Mouse (Mus musculus) testis, adult 2 months (tissue): ENCODE results near the gene Dnah14.

Experiments used
- CTCF ChIP-seq: fragments of 200-500 bp; IDR thresholded peaks from 2 replicates; pipeline ENCODE4 v1.5.1; 2012; ENCODE audit warnings: low read depth, mild to moderate bottlenecking, inconsistent platforms, low read length, moderate library complexity; ENCODE audit not compliant: control insufficient read depth, insufficient read depth, insufficient replicate concordance
- POLR2A ChIP-seq: fragments of 200-500 bp; IDR thresholded peaks from 2 replicates; pipeline ENCODE4 v1.6.1; 2012; ENCODE audit warnings: low read depth, mild to moderate bottlenecking, inconsistent platforms, low read length, moderate library complexity; ENCODE audit not compliant: control insufficient read depth

GRCm38 (mm10) chr1:181845767-181846166 is 269.4 kb downstream of the Dnah14 start:
- no peak for TF ChIP-seq CTCF
- no peak for TF ChIP-seq POLR2A
